In genomic region chr1:191364477-191364876, GRCm38 (mm10) we compare ENCODE assay signal across 8 mouse cellular contexts. TPM values are rescaled to one million over a fixed set of nuclear protein-coding genes. Genes with fewer than 3 reads are reported as not detected.
A peak's percentile ranks its signal among the peaks of the same experiment; 100 is the strongest.
DNase-seq lines count a peak whose midpoint lies in the region; ATAC-seq and TF ChIP-seq lines count a peak whose summit lies in the region.
"Had no signal": no experiment of that assay in that cellular context is flagged by ENCODE, and none has a peak within 500 bp of the region (broad histone marks: within the 10 kb centered on the region; RNA-seq: fewer than 3 reads in every experiment).

No protein-coding gene starts in this region.

- WGBS in kidney, postnatal 0 days, result 80% methylated on average over 4 of the region's 4 CpGs
- 73% methylated on average over 4 of the region's 4 CpGs for WGBS in kidney, embryonic 14.5 days
- WGBS in forebrain, embryonic 12.5 days, result 71% methylated on average over 4 of the region's 4 CpGs

- peak; percentile 21 for DNase-seq in kidney, postnatal 0 days (ENCODE audit: low spot score)
- DNase-seq in MN1 (ENCODE audit: low spot score), result peak; percentile 31
- peak; percentile 19 for DNase-seq in embryo, embryonic 11.5 days (ENCODE audit: low read depth, low spot score)
- peak; percentile 15 for DNase-seq in retina, adult 2 months (ENCODE audit: low read depth, low spot score)
- no peak for DNase-seq in cerebellum, adult 9-11 months

- H3K36me3 ChIP-seq in kidney, postnatal 0 days (ENCODE audit: insufficient read depth, low read length), result peaks cover 9% of the 10 kb centered on the region
- H3K36me3 ChIP-seq in kidney, embryonic 14.5 days (ENCODE audit: control insufficient read depth, insufficient read depth, low read length), result peaks cover 18% of the 10 kb centered on the region; the same call in 1 of the 2 replicates
- H3K36me3 ChIP-seq in forebrain, embryonic 12.5 days (replicated peaks), result peaks cover 9% of the 10 kb centered on the region; the same call in 1 of the 2 replicates

- H3K9me3 ChIP-seq in kidney, postnatal 0 days (replicated peaks; ENCODE audit: low read length), result no peaks in the 10 kb centered on the region
- H3K9me3 ChIP-seq in kidney, embryonic 14.5 days (ENCODE audit: control insufficient read depth, low read length), result no peaks in the 10 kb centered on the region
- no peaks in the 10 kb centered on the region for H3K9me3 ChIP-seq in forebrain, embryonic 12.5 days
- H3K9me3 ChIP-seq: heart, embryonic 13.5 days had no signal

- no peak overlapping the region for H3K27ac ChIP-seq in kidney, postnatal 0 days
- H3K27ac ChIP-seq in kidney, embryonic 14.5 days (ENCODE audit: low read depth, low read length), result no peak overlapping the region
- H3K27ac ChIP-seq in forebrain, embryonic 12.5 days, result no peak overlapping the region
- H3K27ac ChIP-seq: heart, embryonic 13.5 days had no signal

- H3K4me1 ChIP-seq in kidney, postnatal 0 days (replicated peaks; ENCODE audit: insufficient read depth, low read length), result no peaks in the 10 kb centered on the region
- no peaks in the 10 kb centered on the region for H3K4me1 ChIP-seq in kidney, embryonic 14.5 days (ENCODE audit: control insufficient read depth, insufficient read depth, low read length)
- no peaks in the 10 kb centered on the region for H3K4me1 ChIP-seq in forebrain, embryonic 12.5 days
- H3K4me1 ChIP-seq: heart, embryonic 13.5 days had no signal

- no peak overlapping the region for H3K9ac ChIP-seq in kidney, postnatal 0 days (ENCODE audit: low read depth, low read length)
- no peak overlapping the region for H3K9ac ChIP-seq in kidney, embryonic 14.5 days (ENCODE audit: low read depth, low read length)
- no peak overlapping the region for H3K9ac ChIP-seq in forebrain, embryonic 12.5 days
- H3K9ac ChIP-seq: heart, embryonic 13.5 days had no signal

- peak; percentile 64 for TF ChIP-seq CTCF in kidney, postnatal 0 days (IDR thresholded peaks at IDR 0.05; ENCODE audit: low read depth)

- H3K4me2 ChIP-seq in kidney, postnatal 0 days (ENCODE audit: low read length), result no peak overlapping the region
- no peak overlapping the region for H3K4me2 ChIP-seq in kidney, embryonic 14.5 days (replicated peaks; ENCODE audit: low read depth, low read length)
- no peak overlapping the region for H3K4me2 ChIP-seq in forebrain, embryonic 12.5 days
- H3K4me2 ChIP-seq: heart, embryonic 13.5 days had no signal

- no peak for ATAC-seq in kidney, postnatal 0 days (replicated peaks; ENCODE audit: low FRiP score, low read depth)
- no peak for ATAC-seq in kidney, embryonic 14.5 days (ENCODE audit: low FRiP score, low TSS enrichment)
- no peak for ATAC-seq in forebrain, embryonic 12.5 days (ENCODE audit: low FRiP score)

- H3K27me3 ChIP-seq in kidney, postnatal 0 days (ENCODE audit: insufficient read depth, low read length), result no peaks in the 10 kb centered on the region
- H3K27me3 ChIP-seq in kidney, embryonic 14.5 days (ENCODE audit: control insufficient read depth, insufficient read depth, low read length), result no peaks in the 10 kb centered on the region
- H3K27me3 ChIP-seq in forebrain, embryonic 12.5 days, result no peaks in the 10 kb centered on the region
- H3K27me3 ChIP-seq: heart, embryonic 13.5 days had no signal

- H3K4me3 ChIP-seq in kidney, postnatal 0 days (replicated peaks; ENCODE audit: low read depth, low read length), result no peak overlapping the region
- no peak overlapping the region for H3K4me3 ChIP-seq in kidney, embryonic 14.5 days (ENCODE audit: low read length)
- no peak overlapping the region for H3K4me3 ChIP-seq in forebrain, embryonic 12.5 days (replicated peaks)
- H3K4me3 ChIP-seq: heart, embryonic 13.5 days had no signal

RNA-seq across cellular contexts. Expression of gene Ppp2r5a, which starts 38.6 kb away (rescaled TPM):
- polyA plus RNA-seq in kidney, postnatal 0 days (2015; fragmentation: Nextera tagmentation; extraction: Ambion mirVana), result 32.4 and 39.8 TPM in 2 replicates
- 24.6 and 25.0 TPM in 2 replicates for polyA plus RNA-seq in kidney, embryonic 14.5 days (2014; fragmentation: Nextera tagmentation; extraction: Ambion mirVana)
- polyA plus RNA-seq in forebrain, embryonic 12.5 days (2016; fragmentation: Nextera tagmentation; extraction: Ambion mirVana), result 9.0 and 12.2 TPM in 2 replicates

RNA-seq across cellular contexts. Expression of gene Tmem206, which starts 38.8 kb away (rescaled TPM):
- 19.7 and 24.5 TPM in 2 replicates for polyA plus RNA-seq in kidney, postnatal 0 days (2015; fragmentation: Nextera tagmentation; extraction: Ambion mirVana)
- polyA plus RNA-seq in kidney, embryonic 14.5 days (2014; fragmentation: Nextera tagmentation; extraction: Ambion mirVana), result 17.6 and 25.9 TPM in 2 replicates
- 36.8 and 39.3 TPM in 2 replicates for polyA plus RNA-seq in forebrain, embryonic 12.5 days (2016; fragmentation: Nextera tagmentation; extraction: Ambion mirVana)

RNA-seq across cellular contexts. Expression of gene Nenf, which starts 46.5 kb away (rescaled TPM):
- 140 and 144 TPM in 2 replicates for polyA plus RNA-seq in kidney, postnatal 0 days (2015; fragmentation: Nextera tagmentation; extraction: Ambion mirVana)
- polyA plus RNA-seq in kidney, embryonic 14.5 days (2014; fragmentation: Nextera tagmentation; extraction: Ambion mirVana), result 97.0 and 115 TPM in 2 replicates
- 50.9 and 61.3 TPM in 2 replicates for polyA plus RNA-seq in forebrain, embryonic 12.5 days (2016; fragmentation: Nextera tagmentation; extraction: Ambion mirVana)
